Mouse (Mus musculus) cerebral cortex, adult 2 months (tissue): ENCODE results near the gene Sestd1.

Experiments
- WGBS: fragments of 180-500 bp; shearing (Covaris S2); methylation state at CpG from one replicate; pipeline ENCODE4 v1.1.7; 2018; 5-methylcytosine and 5-hydroxymethylcytosine counted together

Sestd1 gene

GRCm38 (mm10) chr2:77220960-77221359 is 59.4 kb downstream of the Sestd1 start:
- WGBS, result 63% methylated on average over 2 of the region's 2 CpGs

DNA sequence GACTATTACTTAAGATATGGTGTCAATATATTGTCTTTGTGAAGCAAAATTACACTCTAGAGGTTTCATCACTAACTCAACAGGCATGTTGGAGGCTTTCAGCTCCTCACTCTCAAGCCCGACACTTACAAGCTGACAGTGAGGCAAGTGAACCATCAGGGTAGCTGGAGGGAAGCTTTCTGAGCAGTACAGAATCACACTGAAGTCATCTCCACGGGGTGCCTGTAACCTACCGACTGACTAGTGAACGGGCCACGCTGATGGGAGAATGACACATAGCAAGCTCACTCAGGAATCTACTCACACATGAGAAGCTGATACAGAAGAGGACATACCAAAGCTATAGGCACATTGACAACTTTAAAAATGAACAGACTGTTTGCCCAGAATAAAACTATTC is 67.5 kb downstream of the Sestd1 start:
- 73% methylated on average over 5 of the region's 5 CpGs for WGBS

- WGBS, result 73% methylated on average over 3 of the region's 3 CpGs
Observed at GRCm38 (mm10) chr2:77206951-77207350, 73.4 kb downstream of the Sestd1 start.

DNA sequence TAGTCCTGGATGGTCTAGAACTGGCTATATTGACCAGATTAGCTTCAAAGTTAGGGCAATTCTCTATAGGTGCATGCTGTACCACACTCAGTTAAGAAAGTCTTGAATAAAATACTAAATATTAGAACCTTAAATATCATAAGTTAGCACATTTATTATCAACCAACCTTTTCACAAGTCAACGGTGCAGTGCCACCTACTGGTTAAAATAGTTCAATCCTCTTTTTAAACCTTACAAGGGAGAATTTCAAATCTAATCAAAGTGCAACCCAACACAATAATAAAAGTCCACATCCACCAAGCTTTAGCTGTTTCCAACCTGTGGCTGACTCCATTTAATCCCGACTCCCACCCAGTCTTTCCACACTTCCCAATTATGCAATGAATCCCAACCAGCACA is 76.5 kb downstream of the Sestd1 start:
- WGBS, result 44% methylated on average over 2 of the region's 2 CpGs

GRCm38 (mm10) chr2:77201900-77202299 is 78.5 kb downstream of the Sestd1 start:
- WGBS, result 88% methylated on average over 1 of the region's 1 CpGs

DNA sequence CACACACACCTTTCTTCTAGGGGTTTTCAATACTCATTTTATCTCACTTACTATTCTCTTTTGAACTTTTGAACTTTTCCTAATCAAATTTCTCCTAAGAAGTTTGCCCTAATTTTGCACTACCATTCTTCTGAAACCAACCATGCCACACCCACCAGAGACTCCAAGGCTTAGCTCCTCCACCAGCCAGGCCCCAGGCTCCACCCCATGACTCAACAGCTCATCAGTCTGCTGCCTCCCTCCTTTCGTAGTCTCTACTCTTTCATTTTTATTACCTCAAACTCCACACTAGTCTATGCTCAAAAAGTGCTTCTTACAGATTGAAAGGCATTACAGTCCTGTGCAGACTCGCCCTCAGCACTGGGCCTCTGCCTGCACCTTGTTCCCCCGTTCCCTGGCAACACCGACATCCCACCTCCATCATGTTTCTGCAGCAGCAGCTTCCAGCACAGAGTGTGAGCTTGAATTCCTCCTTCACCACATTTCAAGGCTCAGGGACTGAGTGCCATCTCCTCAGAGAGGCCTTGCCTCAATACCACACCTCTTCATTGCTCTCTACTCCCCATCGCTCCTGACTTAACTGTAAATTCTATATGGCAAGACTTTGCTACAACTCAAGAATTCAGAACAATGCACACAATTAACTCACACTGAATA is 79.3 kb downstream of the Sestd1 start:
- 53% methylated on average over 5 of the region's 5 CpGs for WGBS

GRCm38 (mm10) chr2:77200379-77200778 is 80.0 kb downstream of the Sestd1 start:
- WGBS, result 75% methylated on average over 4 of the region's 4 CpGs

GRCm38 (mm10) chr2:77198246-77198645 is 82.1 kb downstream of the Sestd1 start:
- 76% methylated on average over 5 of the region's 5 CpGs for WGBS

- 87% methylated on average over 4 of the region's 4 CpGs for WGBS
Observed at GRCm38 (mm10) chr2:77196819-77197218, 83.6 kb downstream of the Sestd1 start.

GRCm38 (mm10) chr2:77195056-77195455 is 85.3 kb downstream of the Sestd1 start:
- 84% methylated on average over 5 of the region's 5 CpGs for WGBS

DNA sequence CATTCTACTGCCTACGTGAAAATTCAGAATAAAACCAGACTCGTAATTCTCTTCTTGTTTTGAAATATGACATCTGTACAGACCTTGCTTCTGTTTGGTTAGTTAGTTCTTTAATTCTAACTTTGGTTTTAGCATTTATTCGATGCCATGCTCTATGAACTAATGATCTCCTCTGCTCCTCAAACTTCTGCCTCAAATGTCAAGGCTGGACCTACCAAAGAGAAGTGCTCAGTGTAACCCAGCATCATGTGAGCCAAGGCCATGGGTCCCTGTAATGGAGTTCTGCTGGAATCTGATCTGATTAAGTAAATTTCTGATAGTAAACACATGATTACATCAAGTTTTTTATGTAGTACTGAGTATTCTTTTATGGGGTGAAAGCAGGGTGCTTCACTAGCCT is 88.6 kb downstream of the Sestd1 start:
- 95% methylated on average over 3 of the region's 3 CpGs for WGBS

DNA sequence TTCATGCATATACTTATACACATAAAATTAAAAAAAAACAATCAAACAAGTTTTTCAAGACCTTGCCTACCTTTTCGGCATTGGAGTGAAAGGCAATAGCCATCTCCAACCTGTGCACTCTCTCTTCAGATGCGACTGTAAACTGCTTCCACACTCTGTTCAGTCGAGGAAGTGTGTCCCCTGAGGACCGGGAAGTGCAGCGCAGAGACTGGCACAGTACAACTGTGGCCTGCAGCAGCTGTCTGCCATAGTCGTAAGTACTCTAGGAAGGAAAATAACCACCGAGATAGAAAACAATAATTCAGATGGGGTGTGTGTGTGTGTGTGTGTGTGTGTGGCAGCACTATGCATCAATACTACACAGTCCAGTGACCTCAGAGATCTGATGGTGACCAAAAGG is 89.5 kb downstream of the Sestd1 start:
- WGBS, result 90% methylated on average over 7 of the region's 7 CpGs

GRCm38 (mm10) chr2:77190301-77190700 is 90.1 kb downstream of the Sestd1 start:
- WGBS, result 92% methylated on average over 3 of the region's 3 CpGs

- WGBS, result 95% methylated on average over 7 of the region's 7 CpGs
Observed at GRCm38 (mm10) chr2:77189671-77190070, 90.7 kb downstream of the Sestd1 start.

DNA sequence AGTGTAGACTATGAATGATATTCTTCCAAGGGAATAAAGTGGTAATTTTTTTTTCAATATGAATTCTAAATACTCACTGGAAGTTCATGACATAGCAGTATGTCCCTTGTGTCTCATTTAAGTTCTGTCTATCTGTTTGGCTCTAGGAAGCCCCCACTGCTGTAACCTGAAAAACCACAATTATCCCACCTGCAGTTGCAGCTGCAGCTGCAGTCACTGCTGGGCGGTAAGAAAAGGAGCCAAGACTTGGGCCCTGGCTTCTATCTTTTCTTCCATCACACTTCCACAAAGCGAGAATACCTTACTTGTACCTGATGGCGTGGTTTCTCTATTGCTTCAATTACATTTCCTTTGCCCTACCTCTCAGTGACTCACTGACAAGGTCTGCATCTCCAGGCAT is 92.9 kb downstream of the Sestd1 start:
- WGBS, result 96% methylated on average over 3 of the region's 3 CpGs

GRCm38 (mm10) chr2:77186912-77187311 is 93.5 kb downstream of the Sestd1 start:
- 51% methylated on average over 8 of the region's 8 CpGs for WGBS

DNA sequence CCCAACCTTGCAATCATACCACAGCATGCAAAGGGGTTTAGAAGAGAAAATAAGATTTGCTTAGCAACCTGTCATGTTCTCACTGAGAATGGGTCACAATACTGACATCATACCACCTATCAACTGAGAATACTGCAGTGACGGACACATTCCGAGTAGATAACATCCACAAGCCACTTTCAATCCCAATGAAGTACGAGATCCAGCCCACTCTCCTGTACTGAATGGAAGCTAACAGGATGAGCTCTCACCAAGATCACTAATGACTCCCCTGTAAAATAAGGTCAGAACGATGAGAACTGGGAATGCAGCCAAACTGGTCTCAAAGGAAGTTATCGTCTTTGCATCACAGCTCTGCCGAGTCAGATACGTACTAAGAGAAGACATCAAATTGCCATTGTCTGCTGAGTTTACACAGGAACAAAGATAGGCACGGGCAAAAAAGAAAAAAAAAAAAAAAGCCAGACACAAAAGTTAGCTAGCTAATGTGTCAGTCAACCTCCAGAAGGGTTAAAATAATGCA is 96.3 kb downstream of the Sestd1 start:
- 26% methylated on average over 8 of the region's 8 CpGs for WGBS

DNA sequence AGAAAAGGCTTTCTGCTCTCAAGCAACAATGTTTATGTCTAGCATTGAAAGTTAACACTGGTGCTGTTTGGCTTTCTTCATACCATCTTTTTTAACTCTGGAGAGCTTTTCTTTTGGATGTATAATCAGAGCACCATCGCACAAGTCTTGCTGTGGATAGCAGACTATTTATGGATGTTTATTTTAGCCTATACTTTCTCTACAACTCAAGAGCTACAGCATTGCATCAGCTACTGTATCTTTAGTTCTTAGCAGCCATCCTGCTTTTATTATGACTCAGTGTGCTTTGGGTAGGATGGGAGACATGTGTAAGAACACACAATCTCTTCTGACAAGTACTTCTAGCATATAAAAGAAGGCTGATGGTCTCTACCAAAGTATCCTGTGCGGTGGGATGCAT is 96.7 kb downstream of the Sestd1 start:
- 57% methylated on average over 2 of the region's 2 CpGs for WGBS

GRCm38 (mm10) chr2:77182996-77183380 is 97.4 kb downstream of the Sestd1 start:
- 58% methylated on average over 6 of the region's 6 CpGs for WGBS

- WGBS, result 65% methylated on average over 4 of the region's 4 CpGs
Observed at GRCm38 (mm10) chr2:77182271-77182995, 98.0 kb downstream of the Sestd1 start.

DNA sequence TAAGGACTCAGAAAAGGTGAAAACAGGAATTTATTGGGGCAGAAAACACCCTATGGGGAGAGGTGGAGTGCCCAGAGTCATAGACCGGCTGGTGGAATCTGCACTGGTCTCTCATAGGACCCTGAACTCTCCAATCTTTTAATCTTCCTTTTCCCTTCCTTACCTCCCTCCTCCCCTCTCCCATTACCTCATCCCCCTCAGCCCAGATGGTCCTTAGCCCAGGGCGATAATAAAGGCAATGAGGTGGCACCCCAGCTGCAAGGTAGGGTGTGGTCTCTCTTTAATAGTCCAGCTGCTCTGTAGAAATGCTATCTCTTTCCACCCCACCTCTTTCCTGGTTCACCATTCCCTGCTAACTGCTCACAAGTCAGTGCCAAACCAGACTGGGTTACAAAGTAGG is 102.9 kb downstream of the Sestd1 start:
- 81% methylated on average over 2 of the region's 2 CpGs for WGBS

DNA sequence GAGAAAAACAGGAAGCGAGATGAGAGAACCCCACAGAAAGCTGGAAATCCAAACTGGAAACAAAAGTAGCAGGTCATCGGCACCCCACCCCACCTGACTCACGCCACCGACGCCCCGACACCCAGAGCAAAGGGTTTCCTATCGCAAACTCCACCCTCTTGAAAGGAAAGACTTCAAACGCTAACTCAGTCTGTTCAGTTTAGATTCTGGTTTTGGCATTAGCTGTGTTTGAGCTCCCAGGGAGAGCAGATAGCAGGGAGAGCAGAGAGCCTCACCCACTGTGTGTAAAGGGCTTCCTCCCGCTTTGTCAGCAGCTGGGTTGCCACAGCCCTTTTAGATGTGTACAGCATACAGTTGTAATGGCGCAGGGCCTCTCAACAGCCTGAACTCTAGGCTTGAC is 104.0 kb downstream of the Sestd1 start:
- WGBS, result 56% methylated on average over 10 of the region's 10 CpGs

- 69% methylated on average over 7 of the region's 7 CpGs for WGBS
Observed at GRCm38 (mm10) chr2:77175411-77175810, 105.0 kb downstream of the Sestd1 start.
